In genomic region chr1:103372811-103373210, GRCm38 (mm10) we compare ENCODE assay signal across 24 mouse cellular contexts.
DNase-seq lines count a peak whose midpoint lies in the region; ATAC-seq lines count a peak whose summit lies in the region.
"Had no signal": no experiment of that assay in that cellular context is flagged by ENCODE, and none has a peak within 500 bp of the region (broad histone marks: within the 10 kb centered on the region; RNA-seq: fewer than 3 reads in every experiment).

No protein-coding gene starts in this region.

- H3K4me2 ChIP-seq in midbrain, embryonic 14.5 days (ENCODE audit: low read length): no peak overlapping the region

- no peaks in the 10 kb centered on the region for H3K9me3 ChIP-seq in midbrain, embryonic 14.5 days (ENCODE audit: control insufficient read depth, low read length)

- 77% methylated on average over 4 of the region's 4 CpGs for WGBS in midbrain, embryonic 14.5 days

- no peaks in the 10 kb centered on the region for H3K4me1 ChIP-seq in midbrain, embryonic 14.5 days (ENCODE audit: control insufficient read depth, insufficient read depth, low read length)

- intact Hi-C loops in heart, postnatal 25 days (cut with DNase I): no loop called here

- no peak for ATAC-seq in midbrain, embryonic 14.5 days (ENCODE audit: low FRiP score, low TSS enrichment)
- no peak for ATAC-seq in megakaryocyte-erythroid progenitor cell, adult 5-6 weeks (replicated peaks; ENCODE audit: low FRiP score, low TSS enrichment, poor library complexity, severe bottlenecking)
- ATAC-seq: activated CD4-positive, CD25-positive, alpha-beta regulatory T cell, adult 4 months; CD4-positive, CD25-positive, alpha-beta regulatory T cell, adult 4 months; Patski had no signal

- no peaks in the 10 kb centered on the region for H3K27me3 ChIP-seq in midbrain, embryonic 14.5 days (ENCODE audit: control insufficient read depth, insufficient read depth, low read length)
- H3K27me3 ChIP-seq: CH12.LX, Patski had no signal

- DNase-seq in ES-CJ7 (ENCODE audit: low read depth, low spot score) (peak; percentile 62), R1 (ENCODE audit: low read depth, low spot score) (peak; percentile 60), ZHBTc4 (ENCODE audit: low read depth, low spot score) (peak; percentile 44)
- DNase-seq in heart, postnatal 25 days (ENCODE audit: low spot score): no peak
- no peak for DNase-seq in midbrain, embryonic 14.5 days
- DNase-seq: adrenal gland, adult 2 months; adrenal gland, adult 8-10 months; adrenal gland, postnatal 10 days; adrenal gland, postnatal 14 days; adrenal gland, postnatal 25 days; adrenal gland, postnatal 36 days; B cell, adult 2 months; cerebellum, adult 11 months; cerebellum, adult 11-12 months; cerebellum, adult 18-20 months; cerebellum, adult 2 months; cerebellum, adult 8-10 months; cerebellum, adult 9-10 months had no signal

- H3K36me3 ChIP-seq in midbrain, embryonic 14.5 days (ENCODE audit: control insufficient read depth, insufficient read depth, low read length): no peaks in the 10 kb centered on the region
- H3K36me3 ChIP-seq: G1E had no signal

- H3K9ac ChIP-seq in midbrain, embryonic 14.5 days (replicated peaks; ENCODE audit: low read length): no peak overlapping the region

- H3K27ac ChIP-seq in midbrain, embryonic 14.5 days (replicated peaks; ENCODE audit: low read depth, low read length): no peak overlapping the region

- H3K4me3 ChIP-seq in midbrain, embryonic 14.5 days (replicated peaks; ENCODE audit: low read depth, low read length): no peak overlapping the region

Comparison
In these comparisons a context has a peak if more than half of its experiments do, and no peak if none do; other contexts are left out.
1. DNase-seq: peak in ES-CJ7 (single experiment), R1 (single experiment) and ZHBTc4 (single experiment); none in heart, postnatal 25 days (single experiment) and midbrain, embryonic 14.5 days (single experiment).